Mouse (Mus musculus) thymus, adult 2 months (tissue): ENCODE results near the gene Pet117. TPM values are rescaled to one million over a fixed set of nuclear protein-coding genes. Genes with fewer than 3 reads are reported as not detected.

ENCODE experiments used
- DNase-seq: peaks from one replicate; pipeline ENCODE4 v3.0.0; 2021
- H3K27ac ChIP-seq: fragments of 200-500 bp; 2 replicates; pipeline ENCODE4 v1.5.1; 2012; ENCODE audit warnings: low read length, control low read depth; ENCODE audit not compliant: control insufficient read depth, insufficient read depth
- H3K27me3 ChIP-seq: fragments of 200-500 bp; 2 replicates; pipeline ENCODE4 v1.6.1; 2012; ENCODE audit warnings: mild to moderate bottlenecking, low read length, moderate library complexity, mixed read lengths; ENCODE audit not compliant: control insufficient read depth, insufficient read depth
- H3K36me3 ChIP-seq: fragments of 200-500 bp; 2 replicates; pipeline ENCODE4 v1.6.1; 2012; ENCODE audit warnings: mild to moderate bottlenecking, low read length, moderate library complexity; ENCODE audit not compliant: control insufficient read depth, insufficient read depth
- H3K4me1 ChIP-seq: fragments of 200-500 bp; replicated peaks from 2 replicates; pipeline ENCODE4 v1.6.1; 2012; ENCODE audit warnings: low read length; ENCODE audit not compliant: control insufficient read depth, insufficient read depth
- H3K4me3 ChIP-seq: fragments of 200-500 bp; 2 replicates; pipeline ENCODE4 v1.5.1; 2012; ENCODE audit warnings: mild to moderate bottlenecking, low read length, control low read depth, moderate library complexity; ENCODE audit not compliant: control insufficient read depth, insufficient read depth
- CTCF ChIP-seq: fragments of 200-500 bp; IDR thresholded peaks from 2 replicates; pipeline ENCODE4 v1.5.1; 2012; ENCODE audit warnings: mild to moderate bottlenecking, control low read depth, low read length, moderate library complexity, borderline replicate concordance; ENCODE audit not compliant: control insufficient read depth, poor library complexity, insufficient read depth; ENCODE audit errors: extremely low read depth
- POLR2A ChIP-seq: fragments of 200-500 bp; IDR thresholded peaks from 2 replicates; pipeline ENCODE4 v1.6.1; 2012; ENCODE audit warnings: mild to moderate bottlenecking, low read length, control low read depth, moderate library complexity; ENCODE audit not compliant: control insufficient read depth, poor library complexity, insufficient read depth; ENCODE audit errors: extremely low read depth
- WGBS: fragments of 180-500 bp; shearing (Covaris S2); methylation state at CpG from one replicate; pipeline ENCODE4 v1.1.7; 2018; 5-methylcytosine and 5-hydroxymethylcytosine counted together
- polyA plus RNA-seq: library from polyadenylated mRNA; depleted of rRNA; stranded (reverse); fragments of >200 nt; gene quantifications from 2 replicates; pipeline ENCODE4 v1.2.3, GENCODE M21; 2012

Gene Pet117
- polyA plus RNA-seq, 1 experiment = not detected

GRCm38 (mm10) chr2:144375063-144375703 lies 6.4 kb downstream of the Pet117 start:
- Histone ChIP-seq H3K4me3 (no peak overlapping the region), H3K36me3 (peaks cover 40% of the 10 kb centered on the region), H3K4me1 (no peaks in the 10 kb centered on the region), H3K27ac (no peak overlapping the region), H3K27me3 (no peaks in the 10 kb centered on the region)
- DNase-seq = no peak
- TF ChIP-seq POLR2A (no peak), CTCF (no peak)
- 93% methylated on average over 10 of the region's 10 CpGs for WGBS

- DNase-seq = no peak
- Histone ChIP-seq H3K4me3 (no peak overlapping the region), H3K4me1 (no peaks in the 10 kb centered on the region), H3K27ac (no peak overlapping the region), H3K36me3 (peaks cover 56% of the 10 kb centered on the region), H3K27me3 (no peaks in the 10 kb centered on the region)
- 91% methylated on average over 3 of the region's 3 CpGs for WGBS
- TF ChIP-seq CTCF = no peak
- no peak for TF ChIP-seq POLR2A
Observed at GRCm38 (mm10) chr2:144381293-144381692, 12.5 kb downstream of the Pet117 start.

GRCm38 (mm10) chr2:144381741-144382140 lies 12.9 kb downstream of the Pet117 start:
- Histone ChIP-seq H3K27ac (no peak overlapping the region), H3K4me3 (no peak overlapping the region), H3K27me3 (no peaks in the 10 kb centered on the region), H3K36me3 (peaks cover 58% of the 10 kb centered on the region), H3K4me1 (no peaks in the 10 kb centered on the region)
- no peak for DNase-seq
- TF ChIP-seq POLR2A (no peak), CTCF (no peak)
- WGBS = 97% methylated on average over 4 of the region's 4 CpGs

GRCm38 (mm10) chr2:144382624-144383138 lies 13.9 kb downstream of the Pet117 start:
- Histone ChIP-seq H3K27ac (no peak overlapping the region), H3K4me1 (no peaks in the 10 kb centered on the region), H3K36me3 (peaks cover 53% of the 10 kb centered on the region), H3K4me3 (no peak overlapping the region), H3K27me3 (no peaks in the 10 kb centered on the region)
- TF ChIP-seq CTCF = no peak
- no peak for TF ChIP-seq POLR2A
- DNase-seq = no peak
- 88% methylated on average over 7 of the region's 7 CpGs for WGBS

- DNase-seq = no peak
- 90% methylated on average over 2 of the region's 2 CpGs for WGBS
- Histone ChIP-seq H3K4me3 (no peak overlapping the region), H3K27ac (no peak overlapping the region), H3K36me3 (peaks cover 45% of the 10 kb centered on the region), H3K4me1 (no peaks in the 10 kb centered on the region), H3K27me3 (no peaks in the 10 kb centered on the region)
- no peak for TF ChIP-seq POLR2A
- no peak for TF ChIP-seq CTCF
Observed at GRCm38 (mm10) chr2:144386296-144386695, 17.5 kb downstream of the Pet117 start.

- no peak for DNase-seq
- Histone ChIP-seq H3K4me1 (no peaks in the 10 kb centered on the region), H3K4me3 (no peak overlapping the region), H3K27me3 (no peaks in the 10 kb centered on the region), H3K36me3 (peaks cover 33% of the 10 kb centered on the region), H3K27ac (no peak overlapping the region)
- 95% methylated on average over 3 of the region's 3 CpGs for WGBS
- TF ChIP-seq CTCF (no peak), POLR2A (no peak)
Observed at GRCm38 (mm10) chr2:144388416-144388815, 19.6 kb downstream of the Pet117 start.
